Mouse (Mus musculus): ENCODE results near the gene Trnau1ap.

DNA sequence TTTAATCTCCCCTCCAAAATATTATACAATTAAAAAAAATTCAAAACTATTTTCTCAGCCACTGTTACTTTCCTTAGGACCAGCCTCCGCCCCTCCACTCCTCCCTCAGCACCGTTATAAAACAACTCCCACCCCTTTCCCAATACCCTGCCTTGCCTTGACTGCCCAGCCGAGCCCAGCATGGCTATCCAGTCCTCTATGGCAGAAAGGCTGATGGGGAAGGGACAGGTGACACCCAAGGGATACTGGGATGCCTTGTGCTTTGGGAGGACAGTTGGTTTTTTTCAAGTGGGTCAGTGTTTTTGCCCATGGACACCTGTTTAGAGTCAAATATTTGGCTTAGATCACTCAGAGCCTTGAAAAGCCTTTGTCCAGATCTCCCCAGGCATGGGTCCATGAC, 2.6 kb upstream of the Trnau1ap start:
- TF ChIP-seq CTCF (IDR thresholded peaks at IDR 0.05; ENCODE audit: extremely low read depth, insufficient read depth, insufficient read length, insufficient replicate concordance) (no peak), POLR2A (IDR thresholded peaks at IDR 0.05; ENCODE audit: low read depth, low read length) (no peak)

Data from spleen, adult 2 months (tissue).